Mouse (Mus musculus) layer of hippocampus, adult 11-12 months (tissue): ENCODE measurements around the gene Elf5.

ENCODE experiments used
- DNase-seq: peaks from one replicate; pipeline ENCODE4 v3.0.0; 2022; ENCODE audit warnings: low spot score

Elf5 gene

GRCm38 (mm10) chr2:103476657-103477056 lies 65.2 kb downstream of the Elf5 start:
- DNase-seq, result no peak

GRCm38 (mm10) chr2:103477456-103477855 lies 66.0 kb downstream of the Elf5 start:
- DNase-seq, result no peak

DNA sequence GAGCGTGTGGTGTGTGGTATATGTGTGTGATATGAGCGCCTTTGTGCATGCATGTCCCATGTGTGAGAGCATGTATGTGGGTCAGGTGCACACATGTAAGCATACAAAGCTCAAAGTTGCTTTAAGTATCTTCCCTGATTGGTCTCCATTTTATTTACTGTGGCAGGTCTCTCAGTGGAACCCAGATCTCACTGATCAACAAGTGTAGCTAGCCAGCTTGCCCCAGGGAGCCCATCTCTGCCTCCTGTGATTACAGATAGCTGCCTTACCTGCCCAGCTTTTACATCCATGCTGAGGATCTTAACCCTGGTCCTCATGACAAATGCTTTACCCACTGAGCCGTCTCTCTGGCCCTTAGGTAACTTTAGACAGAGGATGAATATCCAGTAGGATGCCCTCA lies 66.8 kb downstream of the Elf5 start:
- no peak for DNase-seq

DNA sequence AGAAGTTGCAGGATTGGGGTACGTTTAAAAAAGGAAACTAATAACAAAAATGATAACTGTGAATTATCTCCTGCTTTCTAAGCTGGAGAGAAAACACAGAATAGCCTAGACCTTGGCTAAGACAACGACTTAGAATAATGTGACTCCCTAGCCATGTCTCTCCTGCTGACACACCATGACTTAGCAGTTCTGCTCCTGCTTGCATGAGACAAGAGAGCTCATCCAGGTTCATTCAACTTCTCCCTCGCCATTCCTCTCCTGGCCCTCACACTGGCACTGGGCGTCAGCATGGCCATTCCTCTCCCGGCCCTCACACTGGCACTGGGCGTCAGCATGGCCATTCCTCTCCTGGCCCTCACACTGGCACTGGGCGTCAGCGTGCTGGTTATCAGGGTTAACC lies 68.8 kb downstream of the Elf5 start:
- DNase-seq, result no peak

- no peak for DNase-seq
Observed at GRCm38 (mm10) chr2:103480871-103481270, 69.4 kb downstream of the Elf5 start.

DNA sequence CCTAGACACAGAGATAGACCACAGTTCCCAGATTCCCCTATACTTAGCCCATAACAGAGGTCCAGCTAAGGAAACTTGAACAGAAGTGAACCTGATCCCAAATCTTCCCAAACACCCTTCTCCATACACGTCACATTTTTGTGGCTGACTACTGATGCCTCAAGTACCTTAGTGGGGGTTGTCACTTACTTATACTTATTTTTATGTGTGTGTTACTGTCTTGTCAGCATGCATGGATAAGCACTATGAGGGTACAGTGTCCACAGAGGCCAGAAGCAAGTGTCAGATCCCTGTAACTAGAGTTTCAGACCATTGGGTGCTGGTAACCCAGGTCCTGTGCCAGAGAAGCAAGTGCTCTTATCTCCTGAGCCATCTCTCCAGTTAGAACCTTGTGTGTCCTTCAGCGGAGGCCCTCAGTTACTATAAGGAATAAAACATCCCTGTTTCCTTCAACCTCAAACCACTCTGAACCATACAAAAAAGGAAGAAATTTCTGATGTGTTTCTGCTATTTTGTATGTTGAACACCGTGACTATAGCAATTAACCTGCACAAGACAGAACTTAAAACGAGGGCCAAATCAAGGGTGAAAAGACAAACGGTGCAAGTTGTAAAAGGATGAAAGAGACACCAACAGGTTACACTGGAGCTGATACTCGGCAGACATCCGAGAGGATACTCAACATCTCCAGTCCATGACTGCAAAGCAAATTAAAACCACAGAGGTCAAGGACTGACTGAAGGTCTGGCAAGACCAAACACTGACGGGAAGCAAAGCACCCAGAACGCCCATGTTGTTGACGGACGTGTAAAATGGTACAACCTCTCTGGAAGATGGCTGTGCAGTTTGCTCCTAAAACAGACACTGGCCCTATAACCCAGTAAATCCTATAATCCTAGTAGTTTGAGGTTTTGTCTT lies 70.1 kb downstream of the Elf5 start:
- DNase-seq, result no peak

- no peak for DNase-seq
Observed at GRCm38 (mm10) chr2:103483289-103483985, 71.9 kb downstream of the Elf5 start.

GRCm38 (mm10) chr2:103483986-103484520 lies 72.6 kb downstream of the Elf5 start:
- DNase-seq, result no peak

- DNase-seq, result peak; percentile 97
Observed at GRCm38 (mm10) chr2:103484617-103485401, 73.3 kb downstream of the Elf5 start, which contains the start of gene Cat. TSS of gene Cat (minus strand) at chr2:103485160.

- no peak for DNase-seq
Observed at GRCm38 (mm10) chr2:103492526-103492925, 81.0 kb downstream of the Elf5 start.

DNA sequence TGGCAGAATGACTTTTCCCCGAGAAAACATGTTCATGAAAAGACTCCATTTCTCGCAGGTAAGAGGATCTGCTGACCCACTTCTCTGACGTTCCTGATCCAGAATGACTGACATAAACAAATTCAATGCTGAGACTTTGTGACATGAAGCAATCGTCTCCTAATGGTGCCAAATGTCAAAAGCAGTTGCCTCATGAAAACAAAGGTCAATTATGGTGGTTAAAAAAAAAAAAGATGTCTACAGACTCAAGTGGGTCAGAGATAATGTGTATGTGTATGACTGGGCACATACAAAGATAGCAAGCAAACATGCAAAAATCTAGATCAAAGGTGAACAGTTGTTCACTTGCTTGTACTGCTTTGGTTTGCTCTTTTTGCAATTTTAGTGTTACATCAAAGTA lies 82.3 kb downstream of the Elf5 start:
- DNase-seq, result no peak

DNA sequence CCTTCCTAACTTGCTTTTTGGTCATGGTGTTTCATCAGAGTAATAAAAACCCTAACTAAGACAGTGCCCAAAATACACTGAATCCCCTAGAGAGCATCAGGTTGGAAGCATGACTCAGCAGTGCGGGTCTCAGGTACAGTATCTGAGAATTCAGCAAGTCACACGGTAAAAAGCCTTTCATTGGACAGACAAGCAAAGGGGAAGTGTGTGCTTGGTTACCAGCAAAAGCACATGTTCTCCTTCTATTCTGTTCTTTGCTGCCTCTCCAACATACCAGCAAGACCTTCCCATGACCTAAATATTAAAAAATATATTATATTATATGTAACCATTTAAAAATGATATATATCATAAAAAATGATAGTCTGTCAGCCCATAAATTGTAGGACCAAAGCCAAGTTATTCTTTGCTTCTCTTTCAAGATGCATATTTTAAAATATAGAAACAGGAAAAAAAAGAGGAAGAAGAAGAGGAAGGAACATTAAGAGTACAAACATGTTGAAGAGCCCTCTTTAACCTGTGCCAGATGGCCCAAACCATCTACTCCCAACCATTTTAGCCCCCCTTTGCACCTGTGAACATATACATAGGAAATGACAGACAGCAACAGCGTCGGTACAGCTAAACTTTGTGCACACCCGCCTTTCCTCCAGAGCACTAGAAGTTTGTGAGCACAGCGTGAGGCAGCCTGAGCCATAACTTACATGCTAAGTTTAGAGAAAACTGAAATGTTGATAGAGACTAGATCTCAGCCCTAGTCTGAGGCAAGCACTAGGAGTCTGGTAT lies 84.3 kb downstream of the Elf5 start:
- no peak for DNase-seq
